Mouse (Mus musculus) lung, adult 2 months (tissue): ENCODE measurements at regions not wholly inside any gene's neighbourhood (a gene's known extent, or its start where the extent isn't known, plus 50 kb on each side); places are given as distances from the start of the nearest gene placed in this dataset.

Experiments used
- CTCF ChIP-seq: fragments of 200-500 bp; IDR thresholded peaks from 2 replicates; pipeline ENCODE4 v1.5.1; 2011; ENCODE audit warnings: mild to moderate bottlenecking, low read length, control low read depth; ENCODE audit not compliant: insufficient read depth
- POLR2A ChIP-seq: fragments of 200-500 bp; IDR thresholded peaks from 2 replicates; pipeline ENCODE4 v1.6.1; 2011; ENCODE audit warnings: low read depth, mild to moderate bottlenecking, control low read depth, low read length, borderline replicate concordance; ENCODE audit errors: extremely low read depth

DNA sequence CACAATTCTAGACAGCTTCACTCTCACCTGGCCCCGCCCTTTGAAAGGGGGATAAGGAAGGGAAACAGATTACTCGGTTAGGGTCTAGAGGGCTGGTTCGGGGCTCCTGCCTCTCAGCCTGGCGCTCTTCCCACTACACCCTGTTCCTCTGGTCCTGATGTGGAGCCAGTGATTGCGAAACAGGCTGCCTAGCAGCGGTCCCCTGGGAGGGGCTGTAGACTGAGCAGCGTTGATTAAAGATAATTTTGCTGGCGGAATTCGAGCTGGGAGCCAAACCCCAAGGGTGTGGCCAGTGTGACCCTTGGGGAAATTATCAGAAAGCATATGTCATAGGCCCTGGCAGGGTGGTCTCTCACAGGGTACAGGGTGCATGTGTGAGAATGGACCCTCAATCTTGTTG, 59.9 kb upstream of the Ampd3 start:
- TF ChIP-seq POLR2A, result no peak
- no peak for TF ChIP-seq CTCF
